Mouse (Mus musculus) kidney, adult 2 months (tissue): ENCODE measurements at regions not wholly inside any gene's neighbourhood (a gene's known extent, or its start where the extent isn't known, plus 50 kb on each side); places are given as distances from the start of the nearest gene placed in this dataset.

Source experiments
- CTCF ChIP-seq: fragments of 200-500 bp; conservative IDR thresholded peaks from 2 replicates; pipeline ENCODE4 v1.5.1; 2011; ENCODE audit warnings: low read depth, mild to moderate bottlenecking, control low read depth, low read length, moderate library complexity, mixed read lengths; ENCODE audit not compliant: insufficient read depth, insufficient read length
- POLR2A ChIP-seq: fragments of 200-500 bp; IDR thresholded peaks from one replicate; pipeline ENCODE4 v1.6.1; 2011; ENCODE audit warnings: low read depth, low read length, control low read depth

- no peak for TF ChIP-seq POLR2A
- no peak for TF ChIP-seq CTCF
Measured at GRCm38 (mm10) chr2:137422656-137423055, 306.2 kb upstream of the Jag1 start.
